ENCODE assay signal across 8 mouse cellular contexts in genomic region chr16:27388761-27389451, GRCm38 (mm10). TPM values are rescaled to one million over a fixed set of nuclear protein-coding genes. Genes with fewer than 3 reads are reported as not detected.
A peak's percentile ranks its signal among the peaks of the same experiment; 100 is the strongest.
DNase-seq lines count a peak whose midpoint lies in the region; ATAC-seq and TF ChIP-seq lines count a peak whose summit lies in the region.

Gene Ccdc50 (plus strand): TSS chr16:27388869.

- ATAC-seq in hindbrain, embryonic 16.5 days = peak; percentile 96

- no peaks in the 10 kb centered on the region for H3K9me3 ChIP-seq in hindbrain, embryonic 16.5 days (ENCODE audit: control insufficient read depth, low read length)
- H3K9me3 ChIP-seq in megakaryocyte, embryonic 14.5 days = no peaks in the 10 kb centered on the region

- no peaks in the 10 kb centered on the region for H3K27me3 ChIP-seq in hindbrain, embryonic 16.5 days (replicated peaks; ENCODE audit: control insufficient read depth, insufficient read depth, low read length)
- no peaks in the 10 kb centered on the region for H3K27me3 ChIP-seq in megakaryocyte, embryonic 14.5 days (replicated peaks)

- intact Hi-C loops in gastrocnemius, adult 2 months (cut with DNase I) = loop anchor here (1.0 kb wide), 1 partner anchor 28 kb away; no protein-coding TSS in a partner anchor

- under 1% methylated on average over 47 of the region's 69 CpGs for WGBS in hindbrain, embryonic 16.5 days

- H3K9ac ChIP-seq in hindbrain, embryonic 16.5 days (ENCODE audit: low read depth, low read length) = peak within 1 kb of the TSS; percentile 99

- H3K36me3 ChIP-seq in hindbrain, embryonic 16.5 days (ENCODE audit: control insufficient read depth, insufficient read depth, low read length) = no peaks in the 10 kb centered on the region
- no peaks in the 10 kb centered on the region for H3K36me3 ChIP-seq in megakaryocyte, embryonic 14.5 days (replicated peaks; ENCODE audit: low read length)

- H3K4me2 ChIP-seq in hindbrain, embryonic 16.5 days (ENCODE audit: low read length) = peak within 1 kb of the TSS; percentile 76

- peak within 1 kb of the TSS; percentile 94 for H3K4me3 ChIP-seq in gastrocnemius, adult 2 months
- peak within 1 kb of the TSS; percentile 96 for H3K4me3 ChIP-seq in hindbrain, embryonic 16.5 days (ENCODE audit: low read length)
- H3K4me3 ChIP-seq in megakaryocyte, embryonic 14.5 days (replicated peaks) = peak within 1 kb of the TSS; percentile 94

- peak within 1 kb of the TSS; percentile 93 for H3K27ac ChIP-seq in gastrocnemius, adult 2 months
- peak within 1 kb of the TSS; percentile 98 for H3K27ac ChIP-seq in hindbrain, embryonic 16.5 days (ENCODE audit: low read depth, low read length)

- DNase-seq in WW6 (ENCODE audit: low read depth, low spot score) = peak; percentile 43
- DNase-seq in cerebellum, postnatal 4 days (ENCODE audit: low spot score in 2 of 2) = peak; percentile 48 to 77
- peak; percentile 90 for DNase-seq in gastrocnemius, adult 2 months
- peak; percentile 67 to 72 for DNase-seq in left cerebral cortex, adult 8-10 months (ENCODE audit: low spot score in 2 of 2)
- DNase-seq in right cerebral cortex, postnatal 10 days (ENCODE audit: low spot score in 2 of 2) = peak; percentile 82 to 83
- peak; percentile 62 for DNase-seq in urinary bladder, postnatal 25 days (ENCODE audit: low spot score)

- TF ChIP-seq CTCF in gastrocnemius, adult 2 months (IDR thresholded peaks at IDR 0.05) = peak; percentile 16; the same call in 1 of the 2 replicates

- H3K4me1 ChIP-seq in hindbrain, embryonic 16.5 days (ENCODE audit: control insufficient read depth, insufficient read depth, low read depth, low read length) = peaks cover 21% of the 10 kb centered on the region
- H3K4me1 ChIP-seq in megakaryocyte, embryonic 14.5 days = peaks cover 42% of the 10 kb centered on the region

RNA-seq across cellular contexts. Expression of gene Ccdc50, which starts in this region (rescaled TPM):
- 10 to 100 TPM; 78.4 to 82.4 TPM for total RNA-seq in gastrocnemius, adult 2 months (2021)
- 32.7 and 39.5 TPM in 2 replicates for polyA plus RNA-seq in hindbrain, embryonic 16.5 days (2015; fragmentation: Nextera tagmentation; extraction: Ambion mirVana)
- total RNA-seq in left cerebral cortex, adult 8-10 months (2022) = 10 to 100 TPM; 49.5 to 57.7 (median 53.4) TPM
- 0.23 and 7.2 TPM in 2 replicates for polyA plus RNA-seq in megakaryocyte, embryonic 14.5 days (2012; ENCODE audit: insufficient read depth, low replicate concordance)

Comparison
In these comparisons a context has a peak if more than half of its experiments do, and no peak if none do; other contexts are left out.
1. Peak in every context shown above with its lines: DNase-seq, ATAC-seq, H3K4me3 ChIP-seq and H3K27ac ChIP-seq.